Mouse (Mus musculus): ENCODE measurements around the gene Creld1.

GRCm38 (mm10) chr6:113489410-113489809 is 6.3 kb downstream of the Creld1 start:
- TF ChIP-seq CTCF (IDR thresholded peaks at IDR 0.05; ENCODE audit: low read depth, low read length), result no peak
- no peak for TF ChIP-seq POLR2A (IDR thresholded peaks at IDR 0.05; ENCODE audit: borderline replicate concordance, low read depth, low read length)
